Mouse (Mus musculus) megakaryocyte, embryonic 14.5 days (primary cell): ENCODE measurements around the gene Atg2a. TPM values are rescaled to one million over a fixed set of nuclear protein-coding genes. Genes with fewer than 3 reads are reported as not detected.

Experiments used
- H3K27me3 ChIP-seq: replicated peaks from 2 replicates; pipeline ENCODE3; 2012; ENCODE audit warnings: inconsistent platforms
- H3K36me3 ChIP-seq: replicated peaks from 2 replicates; pipeline ENCODE3; 2012; ENCODE audit warnings: low read length, inconsistent platforms, mixed read lengths
- H3K4me1 ChIP-seq: 2 replicates; pipeline ENCODE4 v1.6.1; 2012; ENCODE audit warnings: inconsistent platforms
- H3K4me3 ChIP-seq: replicated peaks from 2 replicates; pipeline ENCODE3; 2012; ENCODE audit warnings: moderate library complexity, mild to moderate bottlenecking, inconsistent platforms
- H3K9me3 ChIP-seq: 2 replicates; pipeline ENCODE4 v1.6.1; 2012; ENCODE audit warnings: inconsistent platforms
- FLI1 ChIP-seq: IDR thresholded peaks from 2 replicates; pipeline ENCODE4 v1.6.1; 2012; ENCODE audit warnings: low read length, inconsistent platforms, mixed read lengths
- GATA1 ChIP-seq: IDR thresholded peaks from 3 replicates; pipeline ENCODE4 v1.6.1; 2012; ENCODE audit warnings: mixed read lengths, low read length, inconsistent platforms, borderline replicate concordance
- polyA plus RNA-seq: library from polyadenylated mRNA; stranded (reverse); fragments of >175 nt; gene quantifications from 2 replicates; pipeline ENCODE4 v1.2.3, GENCODE M21; 2012; ENCODE audit warnings: low replicate concordance; ENCODE audit not compliant: insufficient read depth

The Atg2a gene
- polyA plus RNA-seq, 1 experiment: 34.7 TPM

GRCm38 (mm10) chr19:6243226-6243625, 1.8 kb downstream of the Atg2a start:
- no peaks in the 10 kb centered on the region for H3K27me3 ChIP-seq
- H3K9me3 ChIP-seq: no peaks in the 10 kb centered on the region
- H3K4me1 ChIP-seq: peaks cover 41% of the 10 kb centered on the region
- H3K36me3 ChIP-seq: peaks cover 51% of the 10 kb centered on the region
- TF ChIP-seq FLI1: no peak
- no peak for TF ChIP-seq GATA1
- peak overlapping the region; percentile 24 for H3K4me3 ChIP-seq

- Histone ChIP-seq H3K27me3 (no peaks in the 10 kb centered on the region), H3K36me3 (peaks cover 70% of the 10 kb centered on the region), H3K9me3 (no peaks in the 10 kb centered on the region), H3K4me3 (no peak overlapping the region), H3K4me1 (peaks cover 24% of the 10 kb centered on the region)
- TF ChIP-seq GATA1 (no peak), FLI1 (no peak)
These were observed 4.3 kb downstream of the Atg2a start for GRCm38 (mm10) chr19:6245806-6246205.

GRCm38 (mm10) chr19:6247526-6248300, 6.2 kb downstream of the Atg2a start:
- Histone ChIP-seq H3K9me3 (no peaks in the 10 kb centered on the region), H3K36me3 (peaks cover 89% of the 10 kb centered on the region)
- TF ChIP-seq GATA1: no peak
- TF ChIP-seq FLI1: no peak

GRCm38 (mm10) chr19:6253021-6253420, 11.6 kb downstream of the Atg2a start:
- H3K4me1 ChIP-seq: no peaks in the 10 kb centered on the region; the same call in 1 of the 2 replicates
- no peak for TF ChIP-seq FLI1
- TF ChIP-seq GATA1: no peak
- peaks cover 93% of the 10 kb centered on the region for H3K36me3 ChIP-seq
- no peaks in the 10 kb centered on the region for H3K27me3 ChIP-seq
- no peak overlapping the region for H3K4me3 ChIP-seq
- H3K9me3 ChIP-seq: no peaks in the 10 kb centered on the region

More at GRCm38 (mm10) chr19:6247526-6248300, 6.2 kb downstream of the Atg2a start:
- peaks cover 15% of the 10 kb centered on the region for H3K4me1 ChIP-seq
- no peaks in the 10 kb centered on the region for H3K27me3 ChIP-seq
- no peak overlapping the region for H3K4me3 ChIP-seq

GRCm38 (mm10) chr19:6260428-6260827, 19.0 kb downstream of the Atg2a start:
- Histone ChIP-seq H3K4me1 (peaks cover 38% of the 10 kb centered on the region), H3K36me3 (peaks cover 78% of the 10 kb centered on the region), H3K4me3 (no peak overlapping the region), H3K9me3 (peaks cover 4% of the 10 kb centered on the region; the same call in 1 of the 2 replicates), H3K27me3 (no peaks in the 10 kb centered on the region)
- TF ChIP-seq GATA1: no peak
- no peak for TF ChIP-seq FLI1

- peaks cover 73% of the 10 kb centered on the region for H3K36me3 ChIP-seq
- TF ChIP-seq FLI1 (no peak), GATA1 (no peak)
- H3K4me3 ChIP-seq: no peak overlapping the region
- H3K9me3 ChIP-seq: peaks cover 4% of the 10 kb centered on the region; the same call in 1 of the 2 replicates
- H3K4me1 ChIP-seq: peaks cover 38% of the 10 kb centered on the region
- H3K27me3 ChIP-seq: no peaks in the 10 kb centered on the region
These were observed 19.5 kb downstream of the Atg2a start for GRCm38 (mm10) chr19:6260946-6261345.

- TF ChIP-seq GATA1 (no peak), FLI1 (no peak)
- no peaks in the 10 kb centered on the region for H3K27me3 ChIP-seq
- peaks cover 38% of the 10 kb centered on the region for H3K4me1 ChIP-seq
- peaks cover 68% of the 10 kb centered on the region for H3K36me3 ChIP-seq
- peak overlapping the region; percentile 34 for H3K4me3 ChIP-seq
- H3K9me3 ChIP-seq: peaks cover 4% of the 10 kb centered on the region; the same call in 1 of the 2 replicates
These were observed 19.9 kb downstream of the Atg2a start for GRCm38 (mm10) chr19:6261379-6261778.

- no peak for TF ChIP-seq FLI1
- TF ChIP-seq GATA1: no peak
- Histone ChIP-seq H3K36me3 (peaks cover 60% of the 10 kb centered on the region), H3K4me1 (peaks cover 39% of the 10 kb centered on the region), H3K9me3 (peaks cover 4% of the 10 kb centered on the region; the same call in 1 of the 2 replicates), H3K4me3 (no peak overlapping the region), H3K27me3 (peaks cover 3% of the 10 kb centered on the region)
These were observed 20.8 kb downstream of the Atg2a start for GRCm38 (mm10) chr19:6262222-6262621.

- Histone ChIP-seq H3K27me3 (peaks cover 4% of the 10 kb centered on the region), H3K4me3 (no peak overlapping the region), H3K4me1 (peaks cover 46% of the 10 kb centered on the region), H3K36me3 (peaks cover 53% of the 10 kb centered on the region), H3K9me3 (peaks cover 4% of the 10 kb centered on the region; the same call in 1 of the 2 replicates)
- TF ChIP-seq GATA1 (no peak), FLI1 (no peak)
These were observed 21.5 kb downstream of the Atg2a start for GRCm38 (mm10) chr19:6262839-6263433.

GRCm38 (mm10) chr19:6264200-6264599, 22.7 kb downstream of the Atg2a start:
- Histone ChIP-seq H3K4me1 (peaks cover 55% of the 10 kb centered on the region), H3K9me3 (peaks cover 4% of the 10 kb centered on the region; the same call in 1 of the 2 replicates), H3K36me3 (peaks cover 40% of the 10 kb centered on the region), H3K4me3 (no peak overlapping the region), H3K27me3 (peaks cover 4% of the 10 kb centered on the region)
- TF ChIP-seq FLI1: no peak
- TF ChIP-seq GATA1: no peak
